Mouse (Mus musculus) liver, adult 2 months (tissue): ENCODE data around the gene Dnajc8. TPM values are rescaled to one million over a fixed set of nuclear protein-coding genes. Genes with fewer than 3 reads are reported as not detected.
"Not testable (repeated sequence)": the region's sequence is repeated elsewhere in the genome, so short reads cannot be mapped to it uniquely, and the experiment has no call there.

Experiments
- DNase-seq: peaks from one replicate; pipeline ENCODE4 v3.0.0-alpha.2; 2011; ENCODE audit warnings: low read depth, low spot score; ENCODE audit errors: extremely low read depth
- H3K27ac ChIP-seq: fragments of 200-500 bp; replicated peaks from 2 replicates; pipeline ENCODE4 v1.5.1; 2012; ENCODE audit warnings: low read depth, mild to moderate bottlenecking, control low read depth, inconsistent platforms, low read length; ENCODE audit not compliant: insufficient read depth
- H3K27me3 ChIP-seq: fragments of 200-500 bp; 2 replicates; pipeline ENCODE4 v1.6.1; 2012; ENCODE audit warnings: mild to moderate bottlenecking, moderate library complexity, low read length, inconsistent platforms; ENCODE audit not compliant: control insufficient read depth, insufficient read depth
- H3K36me3 ChIP-seq: fragments of 200-500 bp; 2 replicates; pipeline ENCODE4 v1.6.1; 2012; ENCODE audit warnings: low read length, inconsistent platforms; ENCODE audit not compliant: control insufficient read depth, insufficient read depth
- H3K4me1 ChIP-seq: fragments of 200-500 bp; 2 replicates; pipeline ENCODE4 v1.6.1; 2011; ENCODE audit warnings: low read length; ENCODE audit not compliant: control insufficient read depth, insufficient read depth
- H3K4me3 ChIP-seq: fragments of 200-500 bp; 2 replicates; pipeline ENCODE4 v1.5.1; 2011; ENCODE audit warnings: low read depth, mild to moderate bottlenecking, control low read depth, low read length, moderate library complexity; ENCODE audit not compliant: insufficient read depth
- H3K79me2 ChIP-seq: fragments of 200-500 bp; 2 replicates; pipeline ENCODE4 v1.6.1; 2012; ENCODE audit warnings: inconsistent platforms, mild to moderate bottlenecking, low read length, moderate library complexity; ENCODE audit not compliant: control insufficient read depth, insufficient read depth
- H3K9ac ChIP-seq: fragments of 200-500 bp; 2 replicates; pipeline ENCODE4 v1.6.1; 2012; ENCODE audit warnings: low read depth, mild to moderate bottlenecking, control low read depth, inconsistent platforms, low read length
- CTCF ChIP-seq: fragments of 200-500 bp; IDR thresholded peaks from 2 replicates; pipeline ENCODE4 v1.5.1; 2011; ENCODE audit warnings: low read depth, low read length, control low read depth
- POLR2A ChIP-seq: fragments of 200-500 bp; IDR thresholded peaks from 2 replicates; pipeline ENCODE4 v1.6.1; 2011; ENCODE audit warnings: low read length, control low read depth; ENCODE audit not compliant: insufficient read depth; ENCODE audit errors: extremely low read depth
- WGBS: fragments of 180-500 bp; shearing (Covaris S2); methylation state at CpG from one replicate; pipeline ENCODE4 v1.1.7; 2018; 5-methylcytosine and 5-hydroxymethylcytosine counted together
- polyA plus RNA-seq: library from polyadenylated mRNA; depleted of rRNA; stranded (reverse); fragments of >200 nt; gene quantifications from 2 replicates; pipeline ENCODE4 v1.2.3, GENCODE M21; 2012
- total RNA-seq: library from RNA; depleted of rRNA; stranded (reverse); fragments of >200 nt; gene quantifications from 2 replicates; pipeline ENCODE4 v1.2.3, GENCODE M21; 2014

The Dnajc8 gene
- total and polyA plus RNA-seq, 2 experiments = 10.4 to 26.1 TPM

DNA sequence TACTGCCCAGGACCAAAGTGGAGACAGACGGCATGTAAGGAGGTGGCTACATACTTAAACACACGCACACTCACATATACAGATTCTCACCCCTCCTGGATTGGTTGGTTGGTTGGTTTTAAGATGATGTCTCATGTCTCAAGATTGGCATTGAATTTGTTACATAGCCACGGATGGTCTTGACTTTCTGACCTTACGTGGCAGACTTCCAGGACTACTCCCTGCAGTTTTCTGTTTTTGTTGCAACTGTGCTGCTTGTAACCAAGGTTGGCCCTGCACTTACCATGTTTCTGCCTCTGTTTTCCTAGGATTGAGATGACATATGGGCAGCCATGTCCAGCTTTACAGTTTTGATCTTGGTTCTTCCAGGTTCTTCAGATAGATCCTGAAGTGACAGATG lies 6.1 kb downstream of the Dnajc8 start:
- H3K9ac ChIP-seq = no peak overlapping the region
- TF ChIP-seq CTCF (no peak), POLR2A (no peak)
- DNase-seq = no peak
- H3K27me3 ChIP-seq = no peaks in the 10 kb centered on the region
- peaks cover 7% of the 10 kb centered on the region; the same call in 1 of the 2 replicates for H3K79me2 ChIP-seq
- peaks cover 38% of the 10 kb centered on the region for H3K36me3 ChIP-seq
- no peak overlapping the region for H3K27ac ChIP-seq
- no peak overlapping the region for H3K4me3 ChIP-seq
- WGBS = 71% methylated on average over 4 of the region's 4 CpGs
- H3K4me1 ChIP-seq = peaks cover 7% of the 10 kb centered on the region; the same call in 1 of the 2 replicates

- H3K9ac ChIP-seq = no peak overlapping the region
- no peaks in the 10 kb centered on the region for H3K27me3 ChIP-seq
- H3K4me1 ChIP-seq = no peaks in the 10 kb centered on the region
- peaks cover 43% of the 10 kb centered on the region for H3K36me3 ChIP-seq
- DNase-seq = no peak
- H3K79me2 ChIP-seq = no peaks in the 10 kb centered on the region; the same call in 1 of the 2 replicates
- WGBS = 56% methylated on average over 1 of the region's 1 CpGs
- TF ChIP-seq CTCF = no peak
- TF ChIP-seq POLR2A = no peak
- H3K27ac ChIP-seq = no peak overlapping the region
- no peak overlapping the region for H3K4me3 ChIP-seq
Measured at GRCm38 (mm10) chr4:132542724-132543123, 7.4 kb downstream of the Dnajc8 start.

- Histone ChIP-seq H3K4me3 (no peak overlapping the region), H3K27ac (no peak overlapping the region), H3K9ac (no peak overlapping the region), H3K27me3 (no peaks in the 10 kb centered on the region), H3K36me3 (peaks cover 56% of the 10 kb centered on the region), H3K79me2 (no peaks in the 10 kb centered on the region), H3K4me1 (no peaks in the 10 kb centered on the region)
- TF ChIP-seq CTCF (peak; percentile 55), POLR2A (no peak)
- peak; percentile 53 for DNase-seq
- 31% methylated on average over 8 of the region's 8 CpGs for WGBS
Measured at GRCm38 (mm10) chr4:132545851-132546250, 10.5 kb downstream of the Dnajc8 start.

- no peak overlapping the region for H3K4me3 ChIP-seq
- peaks cover 32% of the 10 kb centered on the region for H3K36me3 ChIP-seq
- 85% methylated on average over 5 of the region's 5 CpGs for WGBS
- DNase-seq = no peak
- TF ChIP-seq CTCF (no peak), POLR2A (no peak)
- no peaks in the 10 kb centered on the region for H3K79me2 ChIP-seq
- no peak overlapping the region for H3K9ac ChIP-seq
- no peaks in the 10 kb centered on the region for H3K27me3 ChIP-seq
- no peak overlapping the region for H3K27ac ChIP-seq
- no peaks in the 10 kb centered on the region for H3K4me1 ChIP-seq
Measured at GRCm38 (mm10) chr4:132554221-132554620, 18.9 kb downstream of the Dnajc8 start.

- H3K4me1 ChIP-seq = no peaks in the 10 kb centered on the region
- TF ChIP-seq CTCF = no peak
- no peak for DNase-seq
- H3K79me2 ChIP-seq = no peaks in the 10 kb centered on the region
- no peaks in the 10 kb centered on the region for H3K27me3 ChIP-seq
- peaks cover 29% of the 10 kb centered on the region for H3K36me3 ChIP-seq
- no peak overlapping the region for H3K27ac ChIP-seq
- WGBS = 71% methylated on average over 8 of the region's 8 CpGs
- H3K9ac ChIP-seq = no peak overlapping the region
- no peak overlapping the region for H3K4me3 ChIP-seq
Measured at GRCm38 (mm10) chr4:132554653-132555052, 19.3 kb downstream of the Dnajc8 start.

- H3K4me1 ChIP-seq, DNase-seq, H3K9ac ChIP-seq, H3K27me3 ChIP-seq, H3K4me3 ChIP-seq, H3K27ac ChIP-seq, H3K79me2 ChIP-seq: not testable (repeated sequence)
- peaks cover 23% of the 10 kb centered on the region for H3K36me3 ChIP-seq
- WGBS = 90% methylated on average over 7 of the region's 7 CpGs
Measured at GRCm38 (mm10) chr4:132555550-132555949, 20.2 kb downstream of the Dnajc8 start.
